In genomic region chr2:165064489-165064888, GRCm38 (mm10) we compare ENCODE assay signal across 12 mouse cellular contexts.
DNase-seq lines count a peak whose midpoint lies in the region.
"Had no signal": no experiment of that assay in that cellular context is flagged by ENCODE, and none has a peak within 500 bp of the region (broad histone marks: within the 10 kb centered on the region; RNA-seq: fewer than 3 reads in every experiment).

No protein-coding gene starts in this region.

- peak; percentile 41 for DNase-seq in kidney, postnatal 14 days
- DNase-seq in kidney, adult 18-20 months, result no peak
- DNase-seq in lung, postnatal 10 days, result peak; percentile 14
- DNase-seq in lung, adult 18-20 months, result no peak
- peak; percentile 66 to 83 for DNase-seq in frontal cortex, postnatal 36 days (ENCODE audit: low spot score in 2 of 2)
- DNase-seq in right cerebral cortex, postnatal 25 days, result peak; percentile 60
- no peak for DNase-seq in yolk sac, embryonic 10.5 days (ENCODE audit: low spot score)
- DNase-seq in T-cell, adult 2 months (ENCODE audit: low spot score), result no peak
- DNase-seq: cerebellum, adult 9-10 months; gastrocnemius, postnatal 10 days; heart, postnatal 14 days; thymus, postnatal 25 days had no signal

Comparison
In these comparisons a context has a peak if more than half of its experiments do, and no peak if none do; other contexts are left out.
1. DNase-seq: peak in kidney, postnatal 14 days (single experiment), lung, postnatal 10 days (single experiment), frontal cortex, postnatal 36 days (2 of 2) and right cerebral cortex, postnatal 25 days (single experiment); none in kidney, adult 18-20 months (single experiment), lung, adult 18-20 months (0 of 2), yolk sac, embryonic 10.5 days (single experiment) and T-cell, adult 2 months (single experiment).